Mouse (Mus musculus): ENCODE results near the gene Taar7a.

- TF ChIP-seq GATA1 (IDR thresholded peaks at IDR 0.05; ENCODE audit: borderline replicate concordance, low read length) (no peak), CTCF (IDR thresholded peaks at IDR 0.05; ENCODE audit: low read depth, low read length) (no peak), POLR2AphosphoS5 (IDR thresholded peaks at IDR 0.05; ENCODE audit: insufficient replicate concordance, low read depth, low read length) (no peak)
These were observed 45.3 kb downstream of the Taar7a start for GRCm38 (mm10) chr10:23948026-23948425.
